Mouse (Mus musculus): ENCODE data around the gene Apopt1. TPM values are rescaled to one million over a fixed set of nuclear protein-coding genes. Genes with fewer than 3 reads are reported as not detected.

Apopt1 gene
- polyA plus RNA-seq, 1 experiment from 2014 or later: 57.8 TPM

DNA sequence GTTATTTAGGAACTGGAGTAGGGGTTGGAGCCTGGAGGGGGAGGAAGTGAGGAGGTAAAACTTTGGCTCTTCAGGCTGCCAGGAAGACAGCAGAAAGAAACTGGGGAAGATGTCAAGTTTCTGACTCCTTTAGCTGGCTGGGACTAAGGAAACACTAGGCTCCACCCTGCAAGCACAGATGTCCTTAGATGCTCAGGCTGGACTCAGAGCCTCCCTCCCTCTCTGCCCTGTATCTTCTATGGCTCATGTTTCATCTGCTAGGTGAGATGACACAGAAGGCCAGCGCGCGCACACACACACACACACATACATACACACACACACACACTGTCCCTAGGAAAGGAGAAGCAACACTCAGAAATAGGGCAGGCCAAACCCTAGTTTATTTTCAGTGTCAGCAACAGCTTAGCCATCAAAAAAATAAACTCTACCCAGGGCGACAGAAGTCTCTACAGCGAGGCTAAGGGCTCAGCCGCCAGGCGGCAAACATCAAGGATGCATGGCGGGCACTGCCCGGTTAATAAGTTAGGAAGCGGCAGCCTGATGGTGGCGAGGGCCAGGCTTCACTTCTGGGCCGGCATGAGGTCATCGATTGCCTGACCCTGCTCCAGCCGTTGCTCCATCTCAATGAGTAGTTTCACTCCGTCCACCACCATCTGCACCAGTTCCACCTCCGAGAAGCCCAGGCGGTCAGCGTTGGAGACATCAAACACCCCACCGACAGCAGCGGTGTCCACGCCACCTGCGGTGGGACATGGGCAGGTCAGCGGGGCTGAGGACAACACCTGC lies 43.9 kb upstream of the Apopt1 start:
- Histone ChIP-seq H3K4me3 (replicated peaks; ENCODE audit: low read depth, low read length) (0 out of 2 replicates have a peak overlapping the region, but pooled peaks have one; percentile 3), H3K9ac (ENCODE audit: low read depth, low read length) (no peak overlapping the region), H3K9me3 (replicated peaks; ENCODE audit: low read length) (no peaks in the 10 kb centered on the region), H3K4me2 (ENCODE audit: low read length) (peak overlapping the region; percentile 38), H3K4me1 (replicated peaks; ENCODE audit: insufficient read depth, low read length) (peaks cover 33% of the 10 kb centered on the region), H3K27me3 (ENCODE audit: insufficient read depth, low read length) (peaks cover 17% of the 10 kb centered on the region), H3K27ac (peak overlapping the region; percentile 90), H3K36me3 (ENCODE audit: insufficient read depth, low read length) (no peaks in the 10 kb centered on the region)
- DNase-seq (ENCODE audit: low spot score) (peak; percentile 71), ATAC-seq (replicated peaks; ENCODE audit: low FRiP score, low read depth) (no peak)
- TF ChIP-seq CTCF (IDR thresholded peaks at IDR 0.05; ENCODE audit: low read depth): peak; percentile 4; the same call in 1 of the 2 replicates
- WGBS: 54% methylated on average over 23 of the region's 23 CpGs

DNA sequence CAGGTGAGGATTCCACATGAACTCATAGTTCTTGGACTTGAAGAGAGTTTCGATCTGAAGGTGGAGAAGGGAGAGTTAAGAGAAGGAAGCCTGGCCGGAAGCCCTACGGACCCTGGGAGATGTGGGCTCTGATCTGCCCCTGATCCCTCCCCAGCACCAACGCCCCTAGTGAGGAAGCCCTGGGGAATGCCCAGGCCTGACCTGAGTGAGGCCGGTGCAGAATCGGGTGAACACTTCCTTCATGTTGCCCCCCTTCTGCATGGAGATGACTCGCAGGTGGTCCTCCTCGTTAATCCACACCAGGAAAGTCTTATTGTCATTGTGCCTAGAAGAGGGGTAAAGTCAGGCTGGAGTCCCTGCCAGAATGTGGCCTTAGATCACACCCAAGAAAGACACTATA lies 43.1 kb upstream of the Apopt1 start:
- TF ChIP-seq CTCF (IDR thresholded peaks at IDR 0.05; ENCODE audit: low read depth): no peak
- DNase-seq (ENCODE audit: low spot score) (no peak), ATAC-seq (replicated peaks; ENCODE audit: low FRiP score, low read depth) (no peak)
- peaks cover 17% of the 10 kb centered on the region for H3K27me3 ChIP-seq (ENCODE audit: insufficient read depth, low read length)
- peaks cover 33% of the 10 kb centered on the region for H3K4me1 ChIP-seq (replicated peaks; ENCODE audit: insufficient read depth, low read length)
- H3K9me3 ChIP-seq (replicated peaks; ENCODE audit: low read length): no peaks in the 10 kb centered on the region
- H3K4me3 ChIP-seq (replicated peaks; ENCODE audit: low read depth, low read length): no peak overlapping the region
- H3K9ac ChIP-seq (ENCODE audit: low read depth, low read length): no peak overlapping the region
- 70% methylated on average over 8 of the region's 8 CpGs for WGBS
- peak overlapping the region; percentile 90 for H3K4me2 ChIP-seq (ENCODE audit: low read length)
- H3K36me3 ChIP-seq (ENCODE audit: insufficient read depth, low read length): no peaks in the 10 kb centered on the region
- no peak overlapping the region for H3K27ac ChIP-seq

DNA sequence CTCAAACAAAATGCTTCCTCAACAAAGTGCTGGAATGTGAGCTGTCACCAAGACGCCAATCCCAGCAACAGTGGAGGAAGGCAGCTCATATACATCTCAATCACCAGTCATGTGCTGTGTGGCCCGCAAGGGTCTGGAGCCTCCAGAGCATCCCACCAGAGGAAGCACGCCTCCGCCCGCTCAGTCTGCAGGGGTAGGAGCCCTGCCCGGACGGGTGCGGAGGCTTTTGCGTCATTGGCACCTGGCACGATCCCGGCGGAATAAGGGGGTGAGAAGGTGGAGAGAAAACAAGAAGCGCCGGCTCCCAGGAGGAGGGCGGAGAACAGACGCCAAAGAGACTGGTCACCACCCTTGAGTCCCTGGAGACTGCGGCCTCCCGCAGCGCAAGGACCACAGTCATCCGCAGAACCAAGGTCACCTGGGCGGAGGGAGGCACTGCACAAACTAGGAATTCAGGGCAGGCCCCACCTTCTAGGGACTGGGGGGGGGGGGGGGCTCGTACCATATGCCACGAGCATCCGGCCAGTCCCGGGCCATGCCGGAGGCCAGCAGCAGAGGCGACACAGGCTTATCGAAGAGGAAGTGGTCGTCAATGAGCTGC lies 42.6 kb upstream of the Apopt1 start:
- Histone ChIP-seq H3K27me3 (ENCODE audit: insufficient read depth, low read length) (peaks cover 17% of the 10 kb centered on the region), H3K4me1 (replicated peaks; ENCODE audit: insufficient read depth, low read length) (peaks cover 33% of the 10 kb centered on the region), H3K27ac (no peak overlapping the region), H3K36me3 (ENCODE audit: insufficient read depth, low read length) (no peaks in the 10 kb centered on the region), H3K9me3 (replicated peaks; ENCODE audit: low read length) (no peaks in the 10 kb centered on the region), H3K9ac (ENCODE audit: low read depth, low read length) (no peak overlapping the region), H3K4me2 (ENCODE audit: low read length) (peak overlapping the region; percentile 90), H3K4me3 (replicated peaks; ENCODE audit: low read depth, low read length) (peak overlapping the region; percentile 46)
- no peak for TF ChIP-seq CTCF (IDR thresholded peaks at IDR 0.05; ENCODE audit: low read depth)
- no peak for DNase-seq (ENCODE audit: low spot score)
- WGBS: 18% methylated on average over 29 of the region's 29 CpGs
- ATAC-seq (replicated peaks; ENCODE audit: low FRiP score, low read depth): 0 out of 2 replicates have a peak, but pooled peaks have one; percentile 14

DNA sequence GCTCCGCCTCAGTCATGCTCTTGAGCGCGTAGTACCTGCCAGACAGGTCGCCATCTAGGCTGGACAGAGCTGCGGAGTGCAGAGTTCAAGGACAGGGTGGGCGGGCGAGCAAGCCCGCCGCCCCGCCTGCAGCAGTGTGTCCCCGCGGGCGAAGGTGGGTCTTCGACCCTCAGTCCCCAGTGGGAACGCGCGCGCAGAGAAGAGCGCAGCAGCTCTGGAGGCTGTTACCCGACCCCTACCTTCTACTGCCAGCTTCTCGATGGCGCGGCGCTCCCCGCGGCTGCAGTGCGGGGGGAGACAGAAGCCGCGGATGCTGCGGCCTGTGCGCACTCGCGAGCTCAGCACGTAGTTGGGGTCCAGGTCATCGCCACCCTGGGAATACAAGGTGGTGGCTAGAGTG lies 42.1 kb upstream of the Apopt1 start:
- WGBS: 2% methylated on average over 35 of the region's 35 CpGs
- ATAC-seq (replicated peaks; ENCODE audit: low FRiP score, low read depth): 0 out of 2 replicates have a peak, but pooled peaks have one; percentile 1
- TF ChIP-seq CTCF (IDR thresholded peaks at IDR 0.05; ENCODE audit: low read depth): no peak

GRCm38 (mm10) chr12:111671431-111671902 lies 41.6 kb upstream of the Apopt1 start:
- WGBS: under 1% methylated on average over 34 of the region's 34 CpGs
- H3K4me3 ChIP-seq (replicated peaks; ENCODE audit: low read depth, low read length): peak overlapping the region; percentile 46

More for the DNA sequence above, 42.1 kb upstream of the Apopt1 start:
- Histone ChIP-seq H3K9ac (ENCODE audit: low read depth, low read length) (peak overlapping the region; percentile 52; the same call in 1 of the 2 replicates), H3K36me3 (ENCODE audit: insufficient read depth, low read length) (no peaks in the 10 kb centered on the region), H3K4me1 (replicated peaks; ENCODE audit: insufficient read depth, low read length) (peaks cover 33% of the 10 kb centered on the region), H3K4me3 (replicated peaks; ENCODE audit: low read depth, low read length) (peak overlapping the region; percentile 46), H3K9me3 (replicated peaks; ENCODE audit: low read length) (no peaks in the 10 kb centered on the region), H3K27ac (no peak overlapping the region), H3K27me3 (ENCODE audit: insufficient read depth, low read length) (peaks cover 17% of the 10 kb centered on the region), H3K4me2 (ENCODE audit: low read length) (peak overlapping the region; percentile 90)
- DNase-seq (ENCODE audit: low spot score): no peak

DNA sequence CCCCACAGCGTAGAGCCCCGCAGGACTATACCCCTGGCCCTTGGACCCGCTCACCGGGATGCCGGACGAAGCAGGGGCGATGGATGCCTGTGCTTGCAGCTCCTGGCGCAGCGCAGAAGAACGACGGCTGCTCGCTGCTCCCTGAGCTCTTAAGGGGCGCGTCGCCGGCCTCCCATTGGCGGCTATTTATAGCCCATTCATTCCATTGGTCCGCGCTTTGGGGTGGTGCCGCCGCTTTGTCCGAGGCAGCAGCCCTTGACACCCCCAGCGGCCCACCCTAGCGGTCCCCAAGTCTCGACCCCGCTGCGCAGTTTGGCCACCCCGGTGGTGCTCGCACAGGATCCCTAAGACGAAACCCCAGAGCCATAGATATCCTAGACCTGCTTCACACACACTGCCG lies 40.9 kb upstream of the Apopt1 start, which contains the start of gene Ckb:
Ckb (minus strand) TSS at position 163 of the 400 bp plus-strand sequence.
- DNase-seq (ENCODE audit: low spot score) (peak; percentile 83), ATAC-seq (replicated peaks; ENCODE audit: low FRiP score, low read depth) (peak; percentile 6; the same call in 1 of the 2 replicates)
- Histone ChIP-seq H3K4me1 (replicated peaks; ENCODE audit: insufficient read depth, low read length) (peaks cover 35% of the 10 kb centered on the region), H3K36me3 (ENCODE audit: insufficient read depth, low read length) (no peaks in the 10 kb centered on the region), H3K27ac (0 out of 2 replicates have a peak within 1 kb of the TSS, but pooled peaks have one; percentile 10), H3K27me3 (ENCODE audit: insufficient read depth, low read length) (peaks cover 17% of the 10 kb centered on the region), H3K9ac (ENCODE audit: low read depth, low read length) (peak within 1 kb of the TSS; percentile 52), H3K9me3 (replicated peaks; ENCODE audit: low read length) (no peaks in the 10 kb centered on the region), H3K4me2 (ENCODE audit: low read length) (peak within 1 kb of the TSS; percentile 90), H3K4me3 (replicated peaks; ENCODE audit: low read depth, low read length) (peak within 1 kb of the TSS; percentile 46)
- under 1% methylated on average over 31 of the region's 31 CpGs for whole genome bisulfite sequencing
- no peak for TF ChIP-seq CTCF (IDR thresholded peaks at IDR 0.05; ENCODE audit: low read depth)

More at GRCm38 (mm10) chr12:111671431-111671902, 41.6 kb upstream of the Apopt1 start:
- Histone ChIP-seq H3K9me3 (replicated peaks; ENCODE audit: low read length) (no peaks in the 10 kb centered on the region), H3K27ac (0 out of 2 replicates have a peak overlapping the region, but pooled peaks have one; percentile 10), H3K4me1 (replicated peaks; ENCODE audit: insufficient read depth, low read length) (peaks cover 33% of the 10 kb centered on the region), H3K9ac (ENCODE audit: low read depth, low read length) (peak overlapping the region; percentile 52; the same call in 1 of the 2 replicates), H3K27me3 (ENCODE audit: insufficient read depth, low read length) (peaks cover 17% of the 10 kb centered on the region), H3K36me3 (ENCODE audit: insufficient read depth, low read length) (no peaks in the 10 kb centered on the region), H3K4me2 (ENCODE audit: low read length) (peak overlapping the region; percentile 90)
- TF ChIP-seq CTCF (IDR thresholded peaks at IDR 0.05; ENCODE audit: low read depth): no peak
- DNase-seq (ENCODE audit: low spot score) (peak; percentile 32), ATAC-seq (replicated peaks; ENCODE audit: low FRiP score, low read depth) (no peak)

Data from kidney, postnatal 0 days (tissue).